Mouse (Mus musculus) G1E-ER4 (cell line): ENCODE results near the gene Bmp7. TPM values are rescaled to one million over a fixed set of nuclear protein-coding genes. Genes with fewer than 3 reads are reported as not detected.

ENCODE experiments used
- GATA1 ChIP-seq: IDR thresholded peaks from one replicate; pipeline ENCODE4 v1.8.0; 2012; ENCODE audit warnings: low read length, inconsistent platforms
- polyA plus RNA-seq: library from polyadenylated mRNA; stranded (reverse); fragments of >175 nt; gene quantifications from 2 replicates; pipeline ENCODE4 v1.2.3, GENCODE M21; 2012

Gene Bmp7
- polyA plus RNA-seq, 1 experiment, result not detected

- TF ChIP-seq GATA1, result no peak
Observed at GRCm38 (mm10) chr2:172818631-172819230, 121.4 kb downstream of the Bmp7 start.

Other genes with a start within 250 kb of the Bmp7 start
- not detected in 2 replicates for gene Spo11, start 37.4 kb upstream of the Bmp7 start, polyA plus RNA-seq
- 55.1 and 77.0 TPM in 2 replicates for gene Rae1, start 59.8 kb upstream of the Bmp7 start, polyA plus RNA-seq
- 596 and 709 TPM in 2 replicates for gene Rbm38, start 80.2 kb upstream of the Bmp7 start, polyA plus RNA-seq
- not detected in 2 replicates for gene Ctcfl, start 179.2 kb upstream of the Bmp7 start, polyA plus RNA-seq
- gene Pck1, start 212.7 kb upstream of the Bmp7 start, polyA plus RNA-seq, result not detected in 2 replicates